Mouse (Mus musculus) liver, adult (tissue): ENCODE measurements around the gene Gucy2c.

Experiments used
- GATA4 ChIP-seq: IDR thresholded peaks from 2 replicates; pipeline ENCODE4 v1.6.1; 2014; ENCODE audit warnings: mild to moderate bottlenecking, low read length; ENCODE audit not compliant: insufficient replicate concordance

The Gucy2c gene

DNA sequence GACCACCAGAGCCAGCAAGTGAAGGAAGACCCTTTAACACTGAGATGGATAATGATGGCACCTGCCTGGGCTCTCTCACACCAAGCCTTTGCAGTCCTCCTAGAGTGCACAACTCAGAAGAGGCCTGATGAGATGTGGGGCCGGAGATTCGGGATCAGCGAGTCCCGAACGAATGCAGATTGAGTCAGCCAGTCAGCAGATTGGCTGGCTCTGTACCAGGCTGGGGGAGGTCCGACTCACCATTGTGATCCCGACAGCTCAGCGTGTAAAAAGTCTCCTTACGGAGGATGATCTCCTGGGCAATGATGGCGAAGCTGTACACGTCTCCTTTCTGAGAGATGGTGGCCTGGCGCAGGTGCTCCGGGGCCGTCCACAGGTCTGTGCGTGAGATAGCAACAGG is 61.1 kb downstream of the Gucy2c start:
- TF ChIP-seq GATA4: no peak

GRCm38 (mm10) chr6:136715881-136716431 is 65.6 kb downstream of the Gucy2c start:
- no peak for TF ChIP-seq GATA4

DNA sequence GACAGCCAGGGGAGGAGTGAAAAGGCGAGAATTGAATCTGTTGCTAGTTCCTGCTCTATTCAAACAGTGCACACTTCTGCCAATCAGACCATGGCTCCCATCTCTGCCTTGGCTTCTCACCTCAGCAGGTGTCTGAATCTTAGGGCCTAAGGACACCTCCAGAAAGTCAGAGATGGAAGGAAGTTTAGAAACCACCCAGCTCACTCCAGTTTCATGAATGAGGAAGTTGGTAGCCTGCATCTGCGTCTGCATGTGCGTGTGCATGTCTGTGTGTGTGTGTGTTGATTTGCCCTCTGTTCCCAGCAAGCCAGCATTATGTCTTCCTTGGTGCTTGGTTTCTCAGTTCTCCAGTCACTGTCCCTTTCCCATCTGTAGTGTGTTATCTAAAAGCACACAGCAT is 67.5 kb downstream of the Gucy2c start:
- no peak for TF ChIP-seq GATA4

- no peak for TF ChIP-seq GATA4
Measured at GRCm38 (mm10) chr6:136710408-136710807, 71.2 kb downstream of the Gucy2c start.

GRCm38 (mm10) chr6:136708597-136708996 is 73.0 kb downstream of the Gucy2c start:
- no peak for TF ChIP-seq GATA4

DNA sequence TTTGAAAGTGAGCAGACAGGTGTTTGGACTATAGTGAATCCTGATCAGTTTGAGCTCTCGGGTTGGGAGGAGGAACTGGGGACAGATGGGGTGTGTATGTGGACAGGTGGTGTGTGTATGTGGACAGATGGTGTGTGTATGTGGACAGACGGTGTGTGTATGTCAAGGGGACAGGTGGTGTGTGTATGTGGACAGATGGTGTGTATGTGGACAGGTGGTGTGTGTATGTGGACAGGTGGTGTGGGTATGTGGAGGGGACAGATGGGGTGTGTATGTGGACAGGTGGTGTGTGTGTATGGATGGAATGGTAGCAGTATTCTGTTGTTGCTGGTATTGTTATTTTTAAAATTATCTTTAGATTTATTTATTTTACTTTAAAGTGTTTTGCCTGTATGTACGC is 79.7 kb downstream of the Gucy2c start:
- no peak for TF ChIP-seq GATA4

DNA sequence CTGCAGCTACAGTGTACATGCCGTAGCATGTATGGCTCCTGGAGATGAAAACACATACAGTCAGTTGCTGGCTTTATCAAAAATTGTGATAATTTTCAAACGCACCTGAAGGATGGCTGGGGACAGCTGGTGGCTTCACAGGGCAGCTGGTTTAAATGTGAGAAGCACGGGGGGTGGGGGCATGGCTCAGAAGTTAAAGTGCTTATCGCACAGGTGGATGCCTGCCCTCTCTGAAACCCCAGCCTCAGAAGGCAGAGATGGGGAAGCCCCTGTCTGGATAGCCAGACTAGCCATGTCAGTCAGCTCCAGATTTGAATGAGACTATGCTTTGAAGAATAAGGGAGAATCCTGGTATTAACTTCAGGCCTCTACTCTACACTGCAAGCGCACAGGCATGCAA is 80.4 kb downstream of the Gucy2c start:
- TF ChIP-seq GATA4: no peak

DNA sequence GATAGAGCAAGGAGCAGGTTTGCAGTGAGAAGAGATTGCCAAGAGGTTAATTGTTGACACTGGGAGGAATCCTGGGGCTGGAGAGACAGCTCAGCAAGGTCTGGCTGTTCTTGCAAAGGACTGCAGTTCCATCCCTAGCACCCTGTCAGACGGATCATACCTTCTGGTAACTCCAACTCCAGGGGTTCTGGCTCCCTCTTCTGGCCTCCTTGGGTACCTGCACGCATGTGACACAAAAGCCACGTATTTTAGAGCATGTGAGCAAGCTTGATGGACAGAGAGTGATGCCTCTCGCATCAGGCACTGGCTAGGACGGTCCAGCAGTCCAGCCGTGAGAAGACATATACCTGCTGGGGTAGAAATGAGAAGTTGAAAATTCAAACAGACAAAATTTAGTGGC is 90.3 kb downstream of the Gucy2c start:
- TF ChIP-seq GATA4: no peak

GRCm38 (mm10) chr6:136690527-136690926 is 91.0 kb downstream of the Gucy2c start:
- TF ChIP-seq GATA4: no peak

- TF ChIP-seq GATA4: no peak
Measured at GRCm38 (mm10) chr6:136689790-136690413, 91.7 kb downstream of the Gucy2c start.

- no peak for TF ChIP-seq GATA4
Measured at GRCm38 (mm10) chr6:136685433-136685832, 96.1 kb downstream of the Gucy2c start.

DNA sequence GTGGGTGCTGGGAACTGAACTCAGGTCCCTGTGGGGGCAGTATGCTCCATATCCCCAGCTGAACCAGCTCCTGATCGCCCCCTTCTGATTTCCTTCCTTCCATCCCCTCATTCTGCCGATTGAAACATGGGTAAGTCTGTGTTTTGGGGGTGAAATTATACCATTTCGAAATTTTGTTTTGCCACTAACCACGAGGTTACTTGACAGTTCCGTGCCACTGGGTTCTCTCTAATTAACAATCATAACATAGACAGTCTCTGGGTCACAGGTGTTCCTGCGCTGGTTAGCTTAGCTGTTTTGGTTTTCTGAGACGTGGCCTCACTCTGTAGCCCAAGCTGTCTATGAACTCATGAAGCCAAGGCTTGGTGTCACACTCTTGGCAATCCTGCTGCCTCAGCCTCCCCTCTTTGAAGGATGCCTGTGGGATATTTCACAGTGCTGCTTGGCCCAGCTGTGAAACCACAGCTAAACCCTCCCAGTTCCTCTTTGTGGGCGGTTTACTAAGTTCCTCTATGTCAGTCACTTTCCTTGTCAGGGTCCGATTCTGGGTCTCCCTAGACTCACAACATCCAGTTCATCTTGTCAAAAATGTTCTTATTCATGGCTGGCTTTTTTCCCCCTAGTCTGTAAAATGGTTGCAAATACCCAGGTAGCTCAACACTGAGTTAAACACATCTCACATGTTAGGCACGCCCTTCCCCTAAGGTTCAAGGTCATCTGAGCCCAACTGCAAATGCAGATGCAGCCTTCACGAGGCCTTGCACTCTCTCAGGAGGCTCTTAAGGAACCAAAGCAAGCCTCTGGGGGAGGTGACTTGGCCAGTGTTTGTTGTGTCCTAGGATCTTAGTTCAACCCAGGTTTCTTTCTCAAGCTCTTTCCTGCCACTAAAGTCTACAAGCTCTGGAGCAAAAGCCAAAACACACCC is 97.9 kb downstream of the Gucy2c start:
- no peak for TF ChIP-seq GATA4

- TF ChIP-seq GATA4: no peak
Measured at GRCm38 (mm10) chr6:136679381-136679780, 102.2 kb downstream of the Gucy2c start.

- no peak for TF ChIP-seq GATA4
Measured at GRCm38 (mm10) chr6:136674935-136675334, 106.6 kb downstream of the Gucy2c start.

DNA sequence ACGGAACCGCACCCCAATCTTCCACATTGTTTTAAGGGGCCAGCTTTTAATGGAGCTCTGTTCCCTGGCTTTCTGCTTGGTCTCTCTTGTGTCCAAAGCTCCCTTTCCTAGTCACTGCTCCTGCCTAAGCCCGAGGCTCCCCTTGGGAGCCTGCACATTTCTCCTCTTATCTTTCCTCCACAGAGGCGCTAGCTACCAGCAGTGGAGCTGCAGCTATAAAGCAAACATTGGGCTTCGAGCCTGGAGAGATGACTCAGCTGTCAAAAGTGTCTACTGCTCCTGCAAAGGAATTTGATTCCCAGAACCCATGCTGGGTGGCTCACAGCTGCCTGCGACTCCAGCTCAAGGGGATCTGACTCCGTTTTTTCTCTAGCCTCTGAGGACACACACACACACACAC is 109.1 kb downstream of the Gucy2c start:
- TF ChIP-seq GATA4: no peak

- TF ChIP-seq GATA4: no peak
Measured at GRCm38 (mm10) chr6:136669274-136669673, 112.3 kb downstream of the Gucy2c start.
